Mouse (Mus musculus): ENCODE measurements at regions not wholly inside any gene's neighbourhood (a gene's known extent, or its start where the extent isn't known, plus 50 kb on each side); places are given as distances from the start of the nearest gene placed in this dataset.

DNA sequence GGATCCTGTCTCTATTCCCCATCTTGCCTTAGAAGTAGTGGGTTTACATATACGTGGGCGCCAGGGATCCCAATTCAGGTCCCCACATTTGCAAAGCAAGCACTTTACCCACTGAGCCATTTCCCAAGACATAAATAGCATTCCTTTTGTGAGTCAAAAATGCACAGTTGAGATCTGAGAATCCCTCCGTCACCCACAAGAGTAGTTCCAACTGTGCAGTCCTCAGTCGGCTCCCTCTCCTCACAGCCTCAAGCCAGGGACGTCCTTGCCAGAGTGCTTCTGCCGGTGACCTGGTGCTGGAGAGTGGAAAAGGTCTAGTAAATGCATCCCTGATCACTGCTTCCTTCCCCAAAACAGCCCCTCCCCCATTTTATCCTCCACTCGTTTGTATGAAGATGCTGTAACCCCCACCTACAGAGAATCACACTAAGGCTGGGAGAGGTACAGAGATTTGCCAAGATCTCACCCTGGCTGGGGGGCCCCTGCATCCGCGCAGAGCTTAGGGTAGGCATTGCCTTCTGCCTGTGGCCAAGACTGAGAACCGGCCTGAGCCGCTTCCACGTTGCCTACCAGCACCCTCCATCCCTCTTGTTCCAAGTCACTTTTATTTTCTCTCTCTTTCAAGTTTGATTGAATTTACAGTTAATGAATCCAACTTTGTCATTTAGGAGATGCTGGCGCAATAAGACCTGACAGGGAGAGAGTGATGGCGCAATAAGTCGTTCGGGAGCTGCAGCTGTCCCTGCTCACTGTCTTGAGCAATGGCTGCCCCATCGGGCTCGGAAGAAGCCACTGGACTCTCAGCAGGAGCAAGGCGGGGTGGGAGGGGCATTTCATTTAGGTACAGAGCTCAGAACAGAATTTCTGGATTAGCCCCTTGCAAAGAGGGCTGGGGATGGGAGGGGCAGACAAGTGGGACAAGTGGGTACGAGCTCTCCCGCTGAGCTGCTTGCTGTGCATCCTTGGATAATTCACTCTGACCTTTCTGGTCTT lies 74.5 kb upstream of the Zfp618 start:
- DNase-seq, result no peak

DNA sequence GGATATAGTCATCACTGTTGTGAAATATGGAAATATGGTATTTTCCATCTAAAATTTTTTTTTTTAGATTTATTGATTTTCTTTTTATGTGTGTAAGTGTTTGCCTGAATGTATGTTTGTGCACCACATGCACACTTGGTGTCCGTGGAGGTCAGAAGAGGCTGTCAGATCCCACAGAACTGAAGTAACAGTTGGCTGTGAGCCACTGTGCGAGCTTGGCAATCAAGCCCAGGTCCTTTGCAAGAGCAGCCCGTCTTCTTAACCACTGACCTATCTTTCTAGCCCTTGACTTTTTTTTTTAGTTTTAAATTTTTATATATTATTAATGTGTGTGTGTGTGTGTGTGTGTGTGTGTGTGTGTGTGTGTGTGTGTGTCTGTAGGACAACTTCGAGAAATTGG lies 52.5 kb upstream of the Zfp618 start:
- DNase-seq, result no peak

All from cerebellum, adult 11-12 months (tissue).